Mouse (Mus musculus): ENCODE results near the gene Spcs2.

The Spcs2 gene

DNA sequence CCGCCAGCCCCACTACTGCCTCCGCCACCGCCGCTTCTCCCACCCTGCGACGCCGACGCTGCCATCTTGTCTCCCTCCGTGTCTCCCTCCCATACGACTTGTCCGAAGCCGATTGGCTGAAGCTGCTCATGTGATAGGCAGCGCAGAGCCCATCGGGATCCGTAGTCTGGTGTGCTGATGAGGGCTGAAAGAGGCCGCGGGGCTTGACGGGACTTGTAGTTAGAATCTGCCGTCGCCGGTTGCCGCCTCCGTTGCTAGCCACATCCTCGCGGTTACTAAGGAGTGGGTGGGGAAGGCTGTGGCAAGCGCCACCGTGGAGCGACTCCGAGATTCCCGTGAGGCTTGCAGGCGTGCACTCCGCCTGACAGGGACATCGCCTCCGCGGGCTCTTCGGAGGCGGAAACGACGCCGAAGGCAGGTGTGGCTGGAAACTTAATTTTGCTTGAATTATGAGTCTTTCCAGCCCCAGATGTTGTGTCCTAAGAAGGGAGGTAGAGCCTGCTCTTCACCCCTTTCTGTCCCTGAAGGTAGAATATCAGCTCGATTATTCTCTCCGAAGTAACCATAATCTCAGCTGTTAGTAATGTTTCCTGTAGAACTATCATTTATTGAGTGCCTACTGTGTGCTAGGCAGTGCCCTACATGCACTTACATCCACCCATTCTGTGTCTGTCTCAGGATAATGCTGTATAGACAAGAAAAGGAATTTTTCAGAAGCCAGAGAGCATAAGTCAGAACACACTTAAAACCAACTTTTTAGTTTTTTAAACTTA, 4.3 kb downstream of the Spcs2 start, which contains the start of gene Xrra1:
TSS of gene Xrra1 (plus strand) at position 304 of the 773 bp plus-strand sequence.
- peak; percentile 98 for DNase-seq

DNA sequence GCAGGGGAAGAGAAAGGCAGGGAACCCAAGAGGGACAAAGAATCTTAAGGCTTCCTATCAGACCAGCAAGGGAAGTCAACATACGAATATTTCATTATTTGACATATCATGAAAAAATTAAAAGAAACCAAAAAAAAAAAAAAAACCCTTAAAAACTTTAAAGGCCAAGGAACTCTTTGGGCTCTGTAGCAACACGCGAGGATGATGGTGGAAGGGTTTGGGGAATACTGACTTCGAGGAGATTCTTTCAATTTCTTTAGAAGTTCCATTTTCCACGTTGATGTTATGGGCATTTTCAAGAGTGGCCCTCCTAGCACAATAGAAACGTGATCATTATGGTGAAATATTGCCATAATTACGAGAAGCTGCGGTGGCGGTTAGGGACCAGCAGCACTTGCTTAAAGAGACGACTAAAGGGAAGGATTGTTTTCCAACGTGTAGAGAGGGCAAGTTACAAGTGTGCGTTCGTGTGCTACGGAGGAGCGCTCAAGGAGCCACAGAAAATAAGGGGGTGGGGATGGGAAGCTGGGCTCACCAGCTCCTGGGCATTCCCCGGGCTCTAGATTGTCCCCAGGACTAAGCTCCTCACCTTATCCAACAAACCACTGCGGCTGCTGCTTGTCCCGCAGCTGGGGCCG, 5.0 kb downstream of the Spcs2 start:
- no peak for DNase-seq

DNA sequence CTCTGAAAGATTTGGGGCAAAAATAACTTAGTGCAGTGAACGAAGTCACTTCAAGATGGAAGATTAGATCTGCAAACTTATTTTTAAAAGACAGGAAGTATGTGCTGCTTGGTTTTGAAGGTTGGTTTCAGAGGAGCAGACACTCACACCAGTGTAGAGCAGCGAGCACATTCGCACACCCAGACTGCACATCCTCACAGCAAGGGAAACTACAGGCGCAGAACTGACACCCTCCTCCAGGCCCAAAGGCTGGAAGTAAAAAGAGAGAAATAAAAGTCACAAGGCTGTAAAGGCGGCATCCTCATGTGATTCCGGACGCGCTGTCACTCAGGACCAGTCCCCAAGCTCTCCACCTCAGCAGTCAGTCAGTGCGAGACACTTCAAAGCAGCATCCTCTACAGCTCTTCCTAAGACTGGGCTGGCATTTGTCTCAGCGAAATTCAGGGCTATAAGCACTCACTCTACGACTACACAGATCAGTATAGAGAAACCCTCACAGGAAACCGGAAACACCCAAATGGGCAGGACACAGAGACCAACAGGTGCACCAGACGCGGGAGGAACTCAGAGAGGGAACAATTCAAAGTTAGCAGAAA, 6.9 kb downstream of the Spcs2 start:
- no peak for DNase-seq

DNA sequence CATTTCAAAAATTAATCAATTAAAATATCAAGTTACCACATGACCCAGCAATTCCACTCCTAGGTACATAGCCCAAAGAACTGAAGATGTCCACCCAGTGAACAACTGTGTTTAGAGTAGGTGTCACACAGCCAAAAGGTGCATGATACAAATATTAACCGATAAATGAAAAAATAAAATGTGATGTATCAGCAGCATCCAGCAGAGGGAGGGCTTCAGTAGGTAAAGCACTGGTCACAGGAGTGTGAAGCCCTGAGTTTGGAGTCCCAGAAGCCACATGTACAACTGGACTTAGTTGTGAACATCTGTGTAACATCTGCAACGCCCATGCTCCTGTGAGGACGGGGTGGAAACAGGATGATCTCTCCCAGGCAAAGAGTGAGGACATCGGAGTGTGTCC, 9.0 kb downstream of the Spcs2 start:
- no peak for DNase-seq

DNA sequence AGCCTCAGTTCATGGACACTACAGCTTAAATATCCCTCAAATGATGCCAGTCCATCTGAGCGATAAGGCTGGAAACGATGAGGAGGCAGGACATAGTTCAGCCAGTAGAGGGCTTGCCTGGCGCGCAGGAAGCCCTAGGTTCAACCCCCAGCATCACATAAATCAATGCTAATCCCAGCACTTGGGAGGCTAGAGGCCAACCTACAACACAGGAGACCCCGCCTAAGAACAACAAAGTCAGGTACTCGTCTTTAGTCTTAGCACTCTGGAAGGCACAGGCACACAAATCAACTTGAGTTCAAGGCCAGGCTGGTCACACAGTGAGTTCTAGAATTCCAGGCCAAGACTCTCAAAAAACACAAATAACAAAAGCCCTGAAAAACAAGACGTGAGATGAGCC, 9.9 kb downstream of the Spcs2 start:
- DNase-seq, result no peak

DNA sequence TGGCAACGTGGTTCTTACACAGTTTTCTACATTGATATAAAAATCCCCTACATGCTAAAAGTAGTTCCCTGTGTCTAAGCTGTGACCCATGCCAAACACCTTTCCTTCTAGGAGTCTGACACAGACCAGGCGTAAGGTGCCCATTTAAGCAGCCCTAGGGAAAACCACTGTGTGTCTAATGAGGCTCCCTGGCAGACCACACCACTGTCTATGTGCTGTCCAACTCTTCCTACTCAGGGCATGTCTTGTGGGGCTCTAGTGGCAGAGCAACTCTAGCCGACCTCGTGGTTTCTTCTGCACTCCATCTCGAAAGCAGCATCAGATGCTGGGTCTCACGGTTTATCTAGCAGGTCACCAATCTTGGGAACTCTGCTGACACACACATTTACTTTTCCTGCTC, 11.6 kb downstream of the Spcs2 start:
- no peak for DNase-seq

- no peak for DNase-seq
These were observed 12.1 kb downstream of the Spcs2 start for GRCm38 (mm10) chr7:99851121-99851520.

GRCm38 (mm10) chr7:99850534-99850933, 12.7 kb downstream of the Spcs2 start:
- no peak for DNase-seq

DNA sequence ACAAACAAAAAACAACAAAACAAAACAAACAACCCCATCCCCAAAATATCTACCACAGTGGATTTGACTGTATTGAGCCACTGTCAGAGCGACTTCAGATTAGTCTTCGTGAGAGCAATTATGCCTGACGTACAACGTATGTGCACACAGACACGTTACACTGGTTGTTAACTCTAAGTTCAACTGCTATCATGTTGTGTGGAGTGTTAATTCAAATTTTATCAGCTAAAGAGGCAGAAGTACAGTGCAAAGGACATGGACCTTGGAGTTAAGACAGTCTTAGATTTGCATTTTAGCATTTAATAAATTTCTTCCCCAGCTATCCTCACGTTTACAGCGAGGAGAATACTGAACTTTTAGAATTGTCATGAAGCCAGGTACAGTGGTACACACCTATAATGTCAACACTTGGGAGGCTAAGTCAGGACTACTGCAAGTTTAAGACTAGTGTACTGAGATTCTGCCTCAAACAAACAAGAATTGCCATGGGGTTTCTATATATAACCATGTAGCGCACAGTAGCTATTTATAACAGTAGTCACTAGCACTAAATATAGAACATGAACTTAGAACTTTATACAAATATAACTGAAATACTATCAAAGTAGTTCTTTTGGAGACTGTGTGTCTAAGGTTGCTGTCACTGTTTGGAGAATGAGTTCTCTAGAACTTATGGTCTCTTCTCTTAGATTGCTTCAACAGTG, 17.6 kb downstream of the Spcs2 start:
- DNase-seq, result no peak

DNA sequence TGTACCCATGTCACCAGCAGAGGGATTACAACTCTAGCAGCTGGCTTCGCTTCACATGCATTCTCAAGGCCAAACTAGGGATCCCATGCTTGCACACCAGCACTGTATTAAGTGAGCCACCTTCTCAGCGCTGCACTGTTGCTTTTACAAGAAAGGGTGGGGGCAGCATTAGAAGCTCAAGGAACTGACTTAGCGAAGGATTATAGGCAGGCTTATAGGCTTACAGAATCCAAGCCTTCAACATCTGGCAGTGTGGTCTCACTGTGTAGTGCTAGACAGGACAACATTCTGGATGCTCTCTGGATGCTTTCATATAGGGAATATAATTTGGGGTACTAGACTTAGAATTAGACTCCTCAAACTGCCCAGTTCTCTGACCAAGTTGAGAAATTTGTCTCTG, 25.0 kb downstream of the Spcs2 start:
- DNase-seq, result no peak

DNA sequence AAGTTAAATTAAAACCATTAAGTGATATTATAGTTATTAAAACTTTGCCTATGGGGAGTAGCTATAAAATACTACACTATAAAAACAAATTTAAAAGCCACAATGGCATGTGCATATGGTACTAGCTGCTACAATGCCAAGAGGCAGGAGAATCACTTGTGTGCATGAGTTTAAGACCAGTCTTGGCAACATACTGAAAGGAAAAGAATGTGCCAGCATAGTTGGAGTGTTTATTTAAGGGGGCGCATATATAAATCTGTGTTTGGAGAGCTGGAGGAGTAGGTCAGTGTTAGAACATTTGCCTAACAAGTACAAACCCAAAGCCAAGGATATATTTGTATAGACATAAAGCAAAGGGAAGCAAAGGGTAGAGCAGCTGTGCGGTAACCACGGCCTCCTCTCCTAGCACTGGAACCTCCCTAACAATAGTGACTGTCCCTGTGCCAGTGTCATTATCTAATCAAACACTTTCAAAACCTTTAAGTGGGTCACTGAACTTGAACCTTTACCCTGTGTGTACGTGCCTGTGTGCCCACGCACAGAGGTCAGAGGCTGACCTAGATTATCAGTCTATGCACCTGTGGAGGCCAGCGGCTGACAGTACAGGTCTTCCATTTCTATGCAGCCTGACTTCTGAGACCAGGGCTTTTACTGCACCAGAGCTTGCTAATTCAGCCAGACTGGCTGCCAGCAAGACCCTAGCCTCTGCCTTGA, 25.7 kb downstream of the Spcs2 start:
- no peak for DNase-seq

DNA sequence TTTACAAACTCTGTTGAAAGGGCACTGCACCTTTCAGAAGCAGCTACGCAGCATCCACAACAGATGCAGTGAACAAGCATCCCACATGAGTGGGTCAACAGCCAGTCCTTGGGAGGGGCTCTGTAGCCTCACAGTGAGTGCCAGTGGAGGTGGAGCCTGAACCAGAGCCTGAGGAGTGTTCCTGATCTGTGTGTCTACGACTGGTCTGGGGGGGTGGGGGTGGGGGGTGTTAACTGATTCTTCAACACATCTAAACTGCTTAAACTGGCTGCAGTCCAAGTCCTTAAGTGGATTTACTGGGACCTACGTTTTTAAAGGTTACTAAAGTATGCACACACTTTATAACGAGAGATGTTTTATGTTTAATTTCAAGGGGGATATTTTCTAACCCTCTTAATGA, 26.5 kb downstream of the Spcs2 start:
- no peak for DNase-seq

DNA sequence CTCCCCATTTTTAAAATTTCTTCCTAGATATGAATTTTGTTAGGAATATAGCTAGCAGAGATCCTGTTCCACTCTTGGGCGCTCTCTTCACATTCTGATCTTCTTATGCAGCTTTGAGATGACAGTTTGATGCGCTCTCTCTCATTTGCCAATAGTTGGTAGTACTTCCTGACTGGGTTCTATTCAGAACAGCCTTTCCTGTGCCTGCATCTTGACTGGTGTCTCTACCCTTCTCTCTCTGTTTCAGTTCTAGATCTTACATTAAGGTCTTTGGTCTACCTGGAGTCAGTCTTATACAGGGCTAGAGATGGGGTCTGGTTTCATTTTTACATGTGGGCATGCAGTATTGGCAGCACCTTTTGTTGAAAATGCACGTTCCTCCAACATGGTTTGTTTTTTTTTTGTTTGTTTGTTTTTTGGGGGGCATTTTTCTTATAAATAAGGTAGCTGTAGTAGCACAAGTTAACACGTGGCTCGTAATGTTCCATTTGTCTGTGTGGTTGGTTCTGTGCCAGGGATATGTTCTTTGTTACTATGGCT, 28.9 kb downstream of the Spcs2 start:
- DNase-seq, result no peak

DNA sequence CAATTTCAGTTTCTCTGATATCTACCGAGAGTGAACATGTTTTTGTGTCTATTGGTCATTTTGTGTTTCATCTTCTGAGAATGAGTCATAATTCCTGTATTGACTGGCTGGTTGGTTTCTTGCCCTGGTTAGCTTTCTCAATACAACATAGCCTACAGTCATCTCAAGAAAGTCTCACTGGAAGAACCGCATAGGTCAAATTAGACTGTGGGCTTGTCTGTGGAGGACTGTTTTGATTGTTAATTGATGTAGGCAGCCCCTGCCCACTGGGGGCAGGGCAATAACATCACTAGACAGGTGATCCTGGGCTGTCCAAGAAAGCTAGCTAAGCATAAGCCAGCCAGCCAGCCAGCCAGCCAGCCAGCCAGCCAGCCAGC, 29.4 kb downstream of the Spcs2 start:
- no peak for DNase-seq

GRCm38 (mm10) chr7:99833115-99833845, 30.0 kb downstream of the Spcs2 start:
- no peak for DNase-seq

- DNase-seq, result peak; percentile 87
These were observed 35.1 kb downstream of the Spcs2 start, which contains the start of gene Neu3 for GRCm38 (mm10) chr7:99828083-99828570. TSS of gene Neu3 (minus strand) at chr7:99828417.

GRCm38 (mm10) chr7:99826096-99826495, 37.2 kb downstream of the Spcs2 start:
- DNase-seq, result no peak

GRCm38 (mm10) chr7:99825511-99825910, 37.8 kb downstream of the Spcs2 start:
- DNase-seq, result no peak

DNA sequence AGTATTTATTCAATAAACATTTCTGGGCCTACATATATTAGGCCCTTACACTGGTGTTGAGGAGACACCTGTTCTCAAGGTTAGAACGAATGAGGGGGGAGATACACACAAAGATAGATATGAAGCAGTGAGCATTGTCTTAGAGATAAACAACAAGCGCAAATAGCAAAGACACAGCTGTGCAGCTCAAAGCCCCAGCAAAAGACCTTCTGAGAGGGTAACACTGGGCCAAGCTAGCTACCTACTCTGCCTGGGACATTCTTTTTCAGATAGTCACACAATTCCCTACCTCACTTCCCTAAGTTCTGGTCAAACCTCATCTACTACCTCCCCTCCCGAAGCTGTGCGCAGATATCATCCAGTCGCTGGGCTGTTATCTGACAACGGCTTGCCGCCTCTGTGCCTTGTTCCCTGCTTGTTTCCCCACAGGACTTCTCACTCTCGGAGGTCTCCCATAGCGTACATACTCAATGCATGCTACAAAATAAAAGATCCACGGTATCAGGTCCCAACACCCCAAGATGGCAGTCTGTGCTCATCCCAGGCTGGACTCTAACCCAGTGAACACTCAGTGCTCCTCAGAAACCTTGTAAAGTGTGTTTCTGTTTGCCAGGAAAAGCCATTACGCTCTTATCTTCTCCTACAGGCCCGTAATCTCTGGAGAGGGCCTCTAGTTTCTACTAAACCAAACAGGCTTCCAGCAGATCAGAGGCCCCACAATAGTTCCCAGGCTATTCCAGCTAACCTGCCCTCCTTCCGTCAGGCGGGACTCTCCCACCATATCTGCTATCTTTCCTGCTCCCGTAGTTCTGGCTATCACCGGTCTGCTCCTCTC, 38.4 kb downstream of the Spcs2 start:
- no peak for DNase-seq

- DNase-seq, result no peak
These were observed 40.1 kb downstream of the Spcs2 start for GRCm38 (mm10) chr7:99823045-99823663.
